Mouse (Mus musculus): Measurements from ENCODE around the gene Klk1b9. TPM values are rescaled to one million over a fixed set of nuclear protein-coding genes. Genes with fewer than 3 reads are reported as not detected.
"Not testable (repeated sequence)": the region's sequence is repeated elsewhere in the genome, so short reads cannot be mapped to it uniquely, and the experiment has no call there.

Gene Klk1b9
- total RNA-seq (2017): not detected in 2 replicates

DNA sequence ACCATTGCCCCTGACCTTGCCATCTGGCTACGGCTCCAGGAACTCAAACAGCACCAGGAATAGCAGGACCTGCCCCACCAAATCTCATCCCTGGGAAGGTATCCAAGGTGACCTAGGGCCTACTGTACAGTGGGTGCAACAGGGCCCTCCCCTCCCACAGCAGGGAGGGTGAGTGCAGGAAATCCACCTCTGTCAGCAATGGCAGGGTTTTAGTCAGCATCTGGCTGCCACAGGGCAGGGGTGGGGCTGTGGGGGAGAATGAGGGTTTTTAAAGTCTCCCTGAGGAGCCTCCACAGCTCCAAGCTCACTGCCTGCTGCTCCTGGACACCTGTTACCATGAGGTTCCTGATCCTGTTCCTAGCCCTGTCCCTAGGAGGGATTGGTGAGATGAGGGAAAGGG is at the start of gene Klk1b9:
Gene Klk1b9, plus strand, starts transcription at position 301 of the 400 bp plus-strand sequence.
- not testable (repeated sequence) for ATAC-seq (ENCODE audit: extremely low read depth, insufficient number of reproducible peaks, low FRiP score, poor library complexity, severe bottlenecking)

DNA sequence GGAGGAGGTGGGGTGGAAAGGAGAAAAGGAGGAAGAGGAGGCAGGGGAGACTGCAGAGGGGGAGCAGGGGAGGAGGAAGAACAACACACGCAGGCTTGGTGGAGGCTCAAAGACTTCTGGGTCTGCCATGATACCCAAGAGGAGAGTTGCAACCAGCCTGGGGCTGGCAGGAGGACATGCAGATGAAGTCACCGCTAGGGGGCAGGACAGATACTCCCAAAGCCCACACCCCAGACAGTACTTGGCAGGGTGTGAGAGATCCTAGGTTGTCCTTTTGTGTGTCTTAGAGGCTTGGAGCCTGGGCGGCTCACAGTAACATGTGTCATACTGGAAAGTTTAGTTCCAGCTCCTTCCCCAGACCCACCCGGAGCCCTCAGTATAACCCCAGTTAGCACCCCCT is 47.3 kb upstream of the Klk1b9 start:
- no peak for ATAC-seq (ENCODE audit: extremely low read depth, insufficient number of reproducible peaks, low FRiP score, poor library complexity, severe bottlenecking)

- ATAC-seq (ENCODE audit: extremely low read depth, insufficient number of reproducible peaks, low FRiP score, poor library complexity, severe bottlenecking): no peak
Observed at GRCm38 (mm10) chr7:43932337-43932736, 43.5 kb upstream of the Klk1b9 start.

DNA sequence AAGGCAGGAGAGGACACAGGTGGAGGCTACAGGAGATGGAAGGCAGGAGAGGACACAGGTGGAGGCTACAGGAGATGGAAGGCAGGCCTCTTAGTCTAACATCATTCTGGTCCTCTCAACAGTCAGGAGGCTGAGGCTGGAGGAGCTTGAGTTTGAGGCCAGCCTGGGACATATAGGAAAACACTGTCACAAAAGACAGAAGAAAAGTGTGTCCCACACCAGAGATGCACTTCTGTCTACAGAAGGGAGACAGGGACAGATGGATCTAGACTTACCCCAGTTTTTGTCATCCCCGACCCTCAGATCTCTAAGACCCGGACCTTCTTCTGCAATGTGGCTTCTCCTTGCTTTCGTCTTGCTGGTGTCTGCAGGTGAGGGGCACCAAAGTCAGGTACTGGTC is 42.4 kb upstream of the Klk1b9 start, which contains the start of gene Klk15:
Gene Klk15, plus strand, starts transcription at position 301 of the 400 bp plus-strand sequence.
- ATAC-seq (ENCODE audit: extremely low read depth, insufficient number of reproducible peaks, low FRiP score, poor library complexity, severe bottlenecking): no peak

GRCm38 (mm10) chr7:43934747-43935146 is 41.1 kb upstream of the Klk1b9 start:
- no peak for ATAC-seq (ENCODE audit: extremely low read depth, insufficient number of reproducible peaks, low FRiP score, poor library complexity, severe bottlenecking)

DNA sequence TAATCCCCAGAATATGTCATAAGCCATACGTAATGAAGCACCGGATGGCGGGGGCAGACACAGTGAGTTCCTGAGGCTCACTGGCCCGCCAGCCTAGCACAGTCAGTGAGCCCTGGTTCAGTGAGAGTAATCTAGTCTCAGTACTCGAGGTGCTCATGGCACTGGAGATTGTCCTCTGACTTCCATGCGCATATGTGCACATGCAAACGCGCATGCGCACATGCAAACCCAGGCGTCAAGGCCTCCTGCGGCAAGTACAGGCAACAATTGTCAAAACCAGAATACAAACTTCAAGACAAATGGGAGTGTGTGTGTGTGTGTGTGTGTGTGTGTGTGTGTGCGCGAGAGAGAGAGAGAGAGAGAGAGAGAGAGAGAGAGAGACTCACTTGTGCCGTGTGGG is 39.3 kb upstream of the Klk1b9 start:
- ATAC-seq (ENCODE audit: extremely low read depth, insufficient number of reproducible peaks, low FRiP score, poor library complexity, severe bottlenecking): no peak

GRCm38 (mm10) chr7:43942293-43942692 is 33.6 kb upstream of the Klk1b9 start:
- not testable (repeated sequence) for ATAC-seq (ENCODE audit: extremely low read depth, insufficient number of reproducible peaks, low FRiP score, poor library complexity, severe bottlenecking)

GRCm38 (mm10) chr7:43944727-43945264 is 31.1 kb upstream of the Klk1b9 start:
- ATAC-seq (ENCODE audit: extremely low read depth, insufficient number of reproducible peaks, low FRiP score, poor library complexity, severe bottlenecking): no peak

GRCm38 (mm10) chr7:43950364-43950763 is 25.5 kb upstream of the Klk1b9 start, which contains the start of gene Klk1b8:
TSS of gene Klk1b8 (plus strand) at chr7:43950664.
- no peak for ATAC-seq (ENCODE audit: extremely low read depth, insufficient number of reproducible peaks, low FRiP score, poor library complexity, severe bottlenecking)

- ATAC-seq (ENCODE audit: extremely low read depth, insufficient number of reproducible peaks, low FRiP score, poor library complexity, severe bottlenecking): no peak
Observed at GRCm38 (mm10) chr7:43952703-43953102, 23.2 kb upstream of the Klk1b9 start.

DNA sequence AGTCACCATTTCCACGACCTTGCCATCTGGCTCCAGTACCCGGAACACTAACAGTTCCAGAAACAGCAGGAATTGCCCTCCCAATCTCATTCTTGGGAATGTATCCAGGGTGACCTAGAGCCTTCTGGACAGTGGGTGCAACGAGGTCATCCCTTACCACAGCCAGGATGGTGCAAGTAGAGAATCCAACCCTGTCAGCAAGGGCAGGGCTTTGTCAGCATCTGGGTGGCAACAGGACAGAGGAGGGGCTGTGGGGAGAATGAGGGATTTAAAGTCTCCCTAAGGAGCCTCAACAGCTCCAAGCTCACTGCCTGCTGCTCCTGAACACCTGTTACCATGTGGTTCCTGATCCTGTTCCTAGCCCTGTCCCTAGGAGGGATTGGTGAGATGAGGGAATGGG is 9.4 kb upstream of the Klk1b9 start, which contains the start of gene Klk1b1:
Gene Klk1b1, plus strand, starts transcription at position 301 of the 400 bp plus-strand sequence.
- no peak for ATAC-seq (ENCODE audit: extremely low read depth, insufficient number of reproducible peaks, low FRiP score, poor library complexity, severe bottlenecking)

DNA sequence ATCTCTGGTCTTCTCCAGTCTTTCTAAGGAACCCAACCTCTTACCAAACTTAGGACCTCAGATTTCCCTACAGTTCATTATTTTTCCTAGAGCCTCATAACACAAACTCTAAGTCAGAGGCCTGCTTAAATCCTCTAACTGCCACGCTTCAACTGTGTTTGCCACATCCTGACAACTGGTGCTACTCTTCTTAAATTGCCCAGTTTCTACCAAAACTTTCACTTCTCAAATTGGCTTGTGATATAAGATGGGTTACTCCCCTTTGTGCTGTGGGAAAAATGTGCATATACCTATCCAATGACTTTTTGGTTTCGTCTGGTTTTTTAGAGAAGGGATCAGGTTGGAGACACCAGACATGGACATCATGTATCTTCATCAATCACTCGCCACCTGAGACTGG is 8.8 kb upstream of the Klk1b9 start:
- no peak for ATAC-seq (ENCODE audit: extremely low read depth, insufficient number of reproducible peaks, low FRiP score, poor library complexity, severe bottlenecking)

DNA sequence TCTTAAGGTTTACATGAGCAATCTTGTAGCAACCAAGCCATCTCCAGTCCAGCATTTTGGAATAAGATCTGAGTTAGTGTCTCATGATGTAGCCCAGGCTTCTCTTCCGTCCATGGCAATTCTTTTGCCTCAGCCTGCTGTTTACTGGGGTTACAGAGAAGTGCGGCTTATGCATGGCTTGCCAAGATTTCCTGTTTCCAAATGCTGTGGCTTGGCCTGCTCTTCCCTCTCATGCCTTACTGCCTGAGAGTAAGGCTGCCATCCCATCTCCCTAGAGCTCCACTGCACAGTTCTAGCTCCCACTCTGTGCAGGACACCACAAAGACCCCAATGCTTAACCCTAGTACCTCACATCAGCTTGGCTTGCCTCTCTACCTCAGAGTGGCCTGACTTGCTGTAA is 8.2 kb upstream of the Klk1b9 start:
- no peak for ATAC-seq (ENCODE audit: extremely low read depth, insufficient number of reproducible peaks, low FRiP score, poor library complexity, severe bottlenecking)

DNA sequence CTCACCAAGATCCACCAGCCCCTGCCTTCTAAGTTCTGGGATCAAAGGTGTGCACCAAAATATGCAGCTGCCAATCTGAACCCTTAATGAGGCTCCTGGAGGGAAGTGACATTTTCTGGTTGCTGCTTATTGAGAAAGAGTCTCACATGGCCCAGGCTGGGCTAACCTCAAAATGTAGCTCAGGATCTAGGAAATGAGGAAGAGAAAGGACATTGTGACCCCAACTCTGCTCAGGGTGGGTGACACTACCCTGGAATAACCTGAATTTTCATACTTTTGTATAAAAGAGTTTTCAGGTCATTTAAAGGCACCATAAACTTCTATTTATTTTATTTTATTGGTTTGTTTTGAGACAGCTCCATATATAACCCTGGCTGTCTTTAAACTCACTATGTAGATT is 9.8 kb downstream of the Klk1b9 start:
- ATAC-seq (ENCODE audit: extremely low read depth, insufficient number of reproducible peaks, low FRiP score, poor library complexity, severe bottlenecking): no peak

- not testable (repeated sequence) for ATAC-seq (ENCODE audit: extremely low read depth, insufficient number of reproducible peaks, low FRiP score, poor library complexity, severe bottlenecking)
Observed at GRCm38 (mm10) chr7:43994821-43995220, 19.0 kb downstream of the Klk1b9 start.

- not testable (repeated sequence) for ATAC-seq (ENCODE audit: extremely low read depth, insufficient number of reproducible peaks, low FRiP score, poor library complexity, severe bottlenecking)
Observed at GRCm38 (mm10) chr7:43995577-43995976, 19.7 kb downstream of the Klk1b9 start, which contains the start of gene Klk1b11. TSS of gene Klk1b11 (plus strand) at chr7:43995877.

DNA sequence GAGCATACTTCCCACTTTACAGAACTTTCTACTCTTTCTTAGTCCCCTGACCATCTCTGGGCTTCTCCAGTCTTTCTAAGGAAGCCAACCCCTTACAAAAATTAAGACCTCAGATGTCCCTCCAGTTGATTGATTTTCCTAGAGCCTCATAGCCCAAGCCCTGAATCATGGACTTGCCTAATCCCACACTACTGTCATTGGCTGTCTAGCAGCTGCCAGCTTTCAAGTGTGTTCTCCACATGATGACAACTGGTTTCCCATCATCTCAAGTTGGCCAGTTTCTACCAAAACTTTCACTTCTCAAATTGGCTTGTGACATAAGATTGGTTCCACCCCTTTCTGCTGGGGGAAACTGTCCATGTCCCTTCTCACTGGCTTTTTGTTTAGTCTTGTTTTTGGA is 29.0 kb downstream of the Klk1b9 start:
- ATAC-seq (ENCODE audit: extremely low read depth, insufficient number of reproducible peaks, low FRiP score, poor library complexity, severe bottlenecking): no peak

GRCm38 (mm10) chr7:44011868-44012267 is 36.0 kb downstream of the Klk1b9 start, which contains the start of gene Klk1b26:
TSS of gene Klk1b26 (plus strand) at chr7:44012168.
- ATAC-seq (ENCODE audit: extremely low read depth, insufficient number of reproducible peaks, low FRiP score, poor library complexity, severe bottlenecking): not testable (repeated sequence)

- not testable (repeated sequence) for ATAC-seq (ENCODE audit: extremely low read depth, insufficient number of reproducible peaks, low FRiP score, poor library complexity, severe bottlenecking)
Observed at GRCm38 (mm10) chr7:44014666-44015065, 38.8 kb downstream of the Klk1b9 start.

DNA sequence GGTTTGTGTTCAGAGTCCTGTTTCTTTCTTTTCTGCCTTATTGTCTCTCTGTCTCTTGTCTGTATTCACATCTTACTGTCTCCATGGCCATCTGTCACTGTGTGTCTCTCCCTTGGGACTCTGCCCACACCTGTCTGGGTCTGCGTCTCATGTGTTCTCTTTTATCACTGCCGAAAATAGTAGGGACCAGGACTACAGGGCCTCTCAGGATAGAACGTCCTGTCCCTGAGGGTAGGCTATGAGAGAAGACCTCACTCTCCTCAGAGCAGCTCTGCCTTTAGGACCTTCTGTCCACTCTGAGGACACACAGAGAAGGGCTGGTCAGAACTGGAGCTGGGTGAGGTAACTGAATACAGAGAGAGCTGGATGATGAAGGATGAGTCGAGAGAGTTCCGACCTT is 39.2 kb downstream of the Klk1b9 start:
- no peak for ATAC-seq (ENCODE audit: extremely low read depth, insufficient number of reproducible peaks, low FRiP score, poor library complexity, severe bottlenecking)
